Mouse (Mus musculus): ENCODE data around the gene Nsf. TPM values are rescaled to one million over a fixed set of nuclear protein-coding genes. Genes with fewer than 3 reads are reported as not detected.
"Not testable (repeated sequence)": the region's sequence is repeated elsewhere in the genome, so short reads cannot be mapped to it uniquely, and the experiment has no call there.

The Nsf gene
- polyA plus RNA-seq, 1 experiment: 42.2 TPM

- no peak for DNase-seq (ENCODE audit: low read depth)
These were observed 61.0 kb downstream of the Nsf start for GRCm38 (mm10) chr11:103892831-103893230.

- no peak for DNase-seq (ENCODE audit: low read depth)
These were observed 62.1 kb downstream of the Nsf start for GRCm38 (mm10) chr11:103891781-103892180.

GRCm38 (mm10) chr11:103890337-103891186 is 63.3 kb downstream of the Nsf start:
- DNase-seq (ENCODE audit: low read depth): no peak

GRCm38 (mm10) chr11:103887724-103888410 is 66.0 kb downstream of the Nsf start:
- DNase-seq (ENCODE audit: low read depth): no peak

- no peak for DNase-seq (ENCODE audit: low read depth)
These were observed 69.0 kb downstream of the Nsf start for GRCm38 (mm10) chr11:103884749-103885383.

- no peak for DNase-seq (ENCODE audit: low read depth)
These were observed 70.1 kb downstream of the Nsf start for GRCm38 (mm10) chr11:103883793-103884192.

DNA sequence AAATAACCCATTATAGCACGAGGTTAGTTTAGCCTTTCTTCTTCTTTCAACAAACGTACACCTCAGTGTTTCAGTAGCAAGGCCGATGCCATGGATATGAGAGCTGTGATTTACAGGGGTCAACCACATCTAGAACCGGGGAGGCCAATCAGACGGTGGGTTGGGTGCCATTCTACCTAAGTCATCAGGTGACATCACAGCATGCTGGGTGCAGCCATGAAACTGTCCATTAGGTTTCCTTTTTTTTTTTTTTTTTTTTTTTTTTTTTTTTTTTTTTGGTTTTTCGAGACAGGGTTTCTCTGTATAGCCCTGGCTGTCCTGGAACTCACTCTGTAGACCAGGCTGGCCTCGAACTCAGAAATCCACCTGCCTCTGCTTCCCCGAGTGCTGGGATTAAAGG is 74.4 kb downstream of the Nsf start:
- not testable (repeated sequence) for DNase-seq (ENCODE audit: low read depth)

GRCm38 (mm10) chr11:103878441-103878840 is 75.4 kb downstream of the Nsf start:
- no peak for DNase-seq (ENCODE audit: low read depth)

DNA sequence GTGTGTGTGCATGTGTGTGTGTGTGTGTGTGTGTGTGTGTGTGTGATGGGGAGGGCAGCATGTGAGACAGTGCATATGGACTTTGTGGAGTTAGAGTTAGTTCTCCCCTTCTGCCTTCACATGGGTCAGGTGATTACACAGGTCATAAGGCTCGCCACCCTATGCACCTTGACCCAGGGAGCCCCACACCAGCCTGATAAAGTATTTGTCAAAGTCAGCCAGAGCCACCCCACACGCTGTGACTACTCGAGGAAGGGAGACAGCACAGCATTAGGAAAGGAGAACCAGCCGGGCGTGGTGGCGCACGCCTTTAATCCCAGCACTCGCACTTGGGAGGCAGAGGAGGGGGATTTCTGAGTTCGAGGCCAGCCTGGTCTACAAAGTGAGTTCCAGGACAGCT is 83.5 kb downstream of the Nsf start:
- no peak for DNase-seq (ENCODE audit: low read depth)

- DNase-seq (ENCODE audit: low read depth): no peak
These were observed 86.2 kb downstream of the Nsf start for GRCm38 (mm10) chr11:103867702-103868101.

DNA sequence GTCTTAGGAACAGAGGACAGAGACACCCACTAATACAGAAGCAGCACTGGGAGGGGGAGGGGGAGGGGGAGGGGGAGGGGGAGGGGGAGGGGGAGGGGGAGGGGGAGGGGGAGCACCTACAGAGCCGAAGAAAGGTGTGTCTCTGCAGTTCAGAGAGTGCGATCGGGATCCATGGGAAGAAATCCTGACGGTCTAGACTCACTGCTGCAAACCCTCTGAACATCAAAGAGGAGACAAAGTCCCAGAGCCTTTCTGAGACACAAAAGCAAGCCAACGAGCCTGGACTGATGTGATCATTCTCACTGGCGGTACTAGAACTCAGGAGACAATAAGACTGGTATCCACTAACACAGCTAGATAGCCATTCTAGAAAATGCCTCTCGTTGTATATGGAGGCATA is 88.5 kb downstream of the Nsf start:
- DNase-seq (ENCODE audit: low read depth): no peak

DNA sequence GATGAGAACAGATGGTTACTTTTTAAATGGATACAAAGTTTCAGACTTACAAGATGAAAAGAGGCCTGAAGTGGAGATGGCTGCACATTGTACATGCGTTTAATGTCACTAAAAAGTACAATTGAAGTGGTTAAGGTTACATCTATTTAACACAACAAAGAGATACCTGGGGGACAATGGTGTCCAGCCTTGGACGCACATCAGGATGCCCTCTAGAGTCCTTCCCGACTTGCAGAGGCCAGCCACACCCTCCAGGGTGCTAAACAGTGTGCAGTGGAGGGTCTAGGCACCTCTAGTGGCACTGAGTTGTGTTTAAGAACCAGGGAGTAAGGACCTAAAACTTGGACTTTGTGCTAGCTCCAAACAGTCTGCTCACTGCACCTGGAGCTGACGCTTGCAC is 89.4 kb downstream of the Nsf start:
- DNase-seq (ENCODE audit: low read depth): no peak

GRCm38 (mm10) chr11:103862951-103863350 is 90.9 kb downstream of the Nsf start:
- DNase-seq (ENCODE audit: low read depth): no peak

GRCm38 (mm10) chr11:103859933-103860610 is 93.8 kb downstream of the Nsf start:
- DNase-seq (ENCODE audit: low read depth): no peak

- no peak for DNase-seq (ENCODE audit: low read depth)
These were observed 95.1 kb downstream of the Nsf start for GRCm38 (mm10) chr11:103858760-103859159.

GRCm38 (mm10) chr11:103856641-103857040 is 97.2 kb downstream of the Nsf start:
- no peak for DNase-seq (ENCODE audit: low read depth)

DNA sequence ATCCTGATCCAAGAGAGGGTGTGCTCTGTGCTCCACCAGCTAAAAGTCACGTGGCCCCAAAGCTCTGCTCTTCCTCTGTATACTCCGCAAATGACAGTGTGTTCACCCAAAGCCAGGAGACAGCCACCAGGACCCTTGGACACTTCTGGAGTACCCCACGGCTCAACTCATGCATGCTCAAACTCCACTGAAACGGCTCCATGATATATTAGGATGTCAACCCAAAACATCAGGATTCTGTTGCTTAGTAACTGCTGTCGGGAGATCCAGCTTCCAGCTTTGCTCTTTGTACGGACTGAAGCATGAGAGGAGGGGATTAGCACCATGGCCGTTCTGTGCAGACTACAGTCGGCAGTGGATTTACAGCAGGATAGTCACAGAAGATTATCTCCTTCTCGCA is 99.6 kb downstream of the Nsf start:
- no peak for DNase-seq (ENCODE audit: low read depth)

DNA sequence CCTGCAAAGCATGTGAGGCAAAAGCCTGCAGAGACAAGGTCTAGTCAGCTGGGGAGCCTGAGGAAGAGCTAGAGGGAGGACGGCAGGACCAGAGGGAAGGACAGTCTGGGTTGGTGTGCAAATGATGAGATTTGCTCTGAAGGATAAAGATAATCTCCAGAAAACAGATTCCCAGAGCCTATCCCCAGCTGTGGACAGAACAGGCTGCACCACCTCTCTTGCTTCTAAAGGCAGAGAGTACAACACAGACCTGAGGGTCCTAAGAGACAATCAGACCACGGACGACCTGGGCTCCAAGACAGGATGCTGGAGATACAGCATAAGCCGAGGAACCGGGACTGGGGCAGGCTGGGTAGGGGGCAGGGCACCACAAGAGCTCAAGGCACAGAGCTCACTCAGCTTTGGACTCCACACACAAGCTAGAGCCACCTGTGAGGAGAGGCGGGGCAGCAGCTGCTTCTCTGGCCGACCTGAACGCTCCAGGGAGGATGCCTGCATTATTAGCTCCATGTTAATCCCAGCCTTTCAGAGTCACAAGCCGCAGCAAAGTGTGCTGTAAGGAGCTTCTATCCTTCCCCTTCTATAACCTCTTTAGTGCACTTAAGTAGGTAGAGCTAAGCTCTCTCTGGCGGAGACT is 100.5 kb downstream of the Nsf start:
- DNase-seq (ENCODE audit: low read depth): no peak

- DNase-seq (ENCODE audit: low read depth): no peak
These were observed 101.1 kb downstream of the Nsf start for GRCm38 (mm10) chr11:103852590-103853283.

DNA sequence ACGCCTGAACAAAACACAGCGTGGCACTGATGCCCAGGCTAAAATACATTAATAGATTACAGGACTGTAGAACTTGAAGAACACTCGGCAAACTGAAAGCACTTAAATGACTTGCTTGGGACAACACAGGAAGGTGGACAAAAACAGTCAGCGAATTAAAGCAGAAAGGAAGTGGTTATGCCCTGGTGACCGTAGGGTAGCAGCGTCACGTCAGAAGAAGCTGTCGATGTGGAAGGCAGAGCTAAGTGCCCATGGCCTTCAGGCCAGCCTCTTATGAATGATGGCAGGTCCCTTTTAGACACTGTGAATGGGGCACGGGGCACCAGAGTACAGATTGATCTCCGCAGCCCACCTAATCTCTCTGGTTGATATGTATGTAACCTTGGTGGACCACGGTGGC is 105.6 kb downstream of the Nsf start:
- DNase-seq (ENCODE audit: low read depth): no peak

GRCm38 (mm10) chr11:103840834-103841233 is 113.0 kb downstream of the Nsf start:
- DNase-seq (ENCODE audit: low read depth): no peak
